Mouse (Mus musculus): ENCODE data around the gene Psd. TPM values are rescaled to one million over a fixed set of nuclear protein-coding genes. Genes with fewer than 3 reads are reported as not detected.

Gene Psd
- polyA plus RNA-seq, 1 experiment: 0.71 TPM

DNA sequence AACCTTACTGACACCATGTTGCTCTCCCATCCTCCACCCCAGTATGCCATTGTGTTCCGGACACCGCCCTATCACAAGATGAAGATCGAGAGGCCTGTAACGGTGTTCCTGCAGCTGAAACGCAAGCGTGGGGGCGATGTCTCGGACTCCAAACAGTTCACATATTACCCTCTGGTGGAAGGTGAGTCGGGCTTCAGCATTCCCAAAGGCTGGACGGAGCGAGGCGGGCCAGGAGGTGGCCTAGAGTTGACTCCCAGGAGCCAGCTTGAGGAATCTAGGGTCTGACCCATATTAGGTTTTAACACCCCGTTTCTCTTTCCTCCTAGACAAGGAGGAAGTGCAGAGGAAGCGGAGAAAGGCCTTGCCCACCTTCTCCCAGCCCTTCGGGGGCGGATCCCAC lies 18.7 kb downstream of the Psd start:
- peaks cover 14% of the 10 kb centered on the region for H3K4me1 ChIP-seq (ENCODE audit: control insufficient read depth, insufficient read depth, low read length)
- no peak for TF ChIP-seq CTCF (IDR thresholded peaks at IDR 0.05; ENCODE audit: low read depth, low read length)
- no peak for TF ChIP-seq POLR2A (IDR thresholded peaks at IDR 0.05; ENCODE audit: borderline replicate concordance, low read depth, low read length)

GRCm38 (mm10) chr19:46307781-46308180 lies 19.2 kb downstream of the Psd start:
- peaks cover 15% of the 10 kb centered on the region for H3K4me1 ChIP-seq (ENCODE audit: control insufficient read depth, insufficient read depth, low read length)
- TF ChIP-seq CTCF (IDR thresholded peaks at IDR 0.05; ENCODE audit: low read depth, low read length): no peak
- TF ChIP-seq POLR2A (IDR thresholded peaks at IDR 0.05; ENCODE audit: borderline replicate concordance, low read depth, low read length): no peak
- no peak overlapping the region for H3K4me3 ChIP-seq (ENCODE audit: insufficient read depth, low read length)
- H3K27ac ChIP-seq (ENCODE audit: insufficient read depth, low read depth, low read length): no peak overlapping the region

More for the DNA sequence above, 18.7 kb downstream of the Psd start:
- Histone ChIP-seq H3K27ac (ENCODE audit: insufficient read depth, low read depth, low read length) (no peak overlapping the region), H3K4me3 (ENCODE audit: insufficient read depth, low read length) (no peak overlapping the region)

- Histone ChIP-seq H3K4me3 (ENCODE audit: insufficient read depth, low read length) (no peak overlapping the region), H3K27ac (ENCODE audit: insufficient read depth, low read depth, low read length) (no peak overlapping the region), H3K4me1 (ENCODE audit: control insufficient read depth, insufficient read depth, low read length) (peaks cover 15% of the 10 kb centered on the region)
- TF ChIP-seq POLR2A (IDR thresholded peaks at IDR 0.05; ENCODE audit: borderline replicate concordance, low read depth, low read length) (no peak), CTCF (IDR thresholded peaks at IDR 0.05; ENCODE audit: low read depth, low read length) (no peak)
Measured at GRCm38 (mm10) chr19:46306751-46307289, 20.1 kb downstream of the Psd start.

DNA sequence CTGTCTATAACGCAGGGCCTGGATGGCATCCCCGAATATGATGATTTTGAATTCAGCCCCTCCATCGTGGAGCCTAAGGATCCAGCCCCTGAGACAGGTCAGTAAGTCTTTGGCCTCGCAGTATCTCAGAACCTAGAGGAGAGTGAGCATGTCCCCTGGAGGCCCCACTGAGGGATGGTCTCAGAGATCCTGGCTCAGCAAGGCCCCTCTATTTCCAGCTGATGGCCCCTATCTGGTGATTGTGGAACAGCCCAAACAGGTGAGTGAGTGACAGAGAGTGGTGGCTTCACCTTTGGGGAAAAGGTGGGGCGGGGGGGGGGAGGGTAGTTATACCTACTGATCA lies 20.7 kb downstream of the Psd start:
- H3K27ac ChIP-seq (ENCODE audit: insufficient read depth, low read depth, low read length): peak overlapping the region; percentile 48; the same call in 1 of the 2 replicates
- TF ChIP-seq POLR2A (IDR thresholded peaks at IDR 0.05; ENCODE audit: borderline replicate concordance, low read depth, low read length): no peak
- no peak for TF ChIP-seq CTCF (IDR thresholded peaks at IDR 0.05; ENCODE audit: low read depth, low read length)
- peaks cover 15% of the 10 kb centered on the region for H3K4me1 ChIP-seq (ENCODE audit: control insufficient read depth, insufficient read depth, low read length)
- peak overlapping the region; percentile 95 for H3K4me3 ChIP-seq (ENCODE audit: insufficient read depth, low read length)

DNA sequence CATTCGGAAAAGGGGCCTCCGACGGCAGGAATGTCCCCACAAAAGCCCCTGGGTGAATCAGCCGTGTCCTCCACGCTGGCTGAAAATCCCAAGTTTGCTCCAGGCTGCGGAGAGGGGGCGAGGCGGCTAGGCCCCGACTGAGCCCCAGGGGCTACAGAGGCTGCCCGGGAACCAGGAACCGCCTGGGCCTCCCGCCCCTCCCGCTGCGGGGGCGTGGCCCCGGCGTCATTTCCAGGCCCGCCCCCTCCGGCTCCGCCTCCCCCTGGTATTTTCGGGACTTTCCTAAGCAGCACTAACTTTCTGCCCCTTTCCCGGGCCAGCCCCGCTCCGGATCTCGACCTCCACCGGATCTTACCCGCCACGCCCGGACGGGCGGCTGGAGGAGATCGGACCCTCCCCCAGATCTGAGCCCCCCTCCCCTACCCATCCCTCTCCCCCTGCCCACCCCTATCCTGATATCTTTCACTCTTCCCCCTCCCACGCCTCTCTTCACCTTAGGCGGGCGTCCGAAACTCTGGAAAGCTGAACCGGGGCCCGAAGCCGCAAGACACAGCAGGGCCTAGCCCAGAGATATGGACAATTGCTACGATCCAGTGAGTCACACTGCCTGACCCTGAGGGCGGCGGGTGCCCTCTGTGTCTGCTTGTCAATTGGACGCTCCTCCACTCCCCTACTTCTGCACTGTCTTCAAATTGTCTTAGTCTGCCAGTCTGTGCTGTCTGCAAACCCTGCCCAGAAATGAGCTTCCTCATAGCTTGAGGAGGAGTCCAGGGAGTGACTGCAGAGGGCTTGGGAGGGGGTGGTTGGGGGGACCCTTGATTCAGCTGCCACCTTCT lies 21.3 kb downstream of the Psd start:
- peaks cover 15% of the 10 kb centered on the region for H3K4me1 ChIP-seq (ENCODE audit: control insufficient read depth, insufficient read depth, low read length)
- TF ChIP-seq POLR2A (IDR thresholded peaks at IDR 0.05; ENCODE audit: borderline replicate concordance, low read depth, low read length): 0 out of 2 replicates have a peak, but pooled peaks have one; percentile 28
- no peak for TF ChIP-seq CTCF (IDR thresholded peaks at IDR 0.05; ENCODE audit: low read depth, low read length)
- H3K4me3 ChIP-seq (ENCODE audit: insufficient read depth, low read length): peak overlapping the region; percentile 95
- peak overlapping the region; percentile 60 for H3K27ac ChIP-seq (ENCODE audit: insufficient read depth, low read depth, low read length)

GRCm38 (mm10) chr19:46304908-46305333 lies 22.0 kb downstream of the Psd start:
- Histone ChIP-seq H3K4me3 (ENCODE audit: insufficient read depth, low read length) (peak overlapping the region; percentile 95), H3K4me1 (ENCODE audit: control insufficient read depth, insufficient read depth, low read length) (peaks cover 15% of the 10 kb centered on the region), H3K27ac (ENCODE audit: insufficient read depth, low read depth, low read length) (peak overlapping the region; percentile 60)
- TF ChIP-seq POLR2A (IDR thresholded peaks at IDR 0.05; ENCODE audit: borderline replicate concordance, low read depth, low read length) (no peak), CTCF (IDR thresholded peaks at IDR 0.05; ENCODE audit: low read depth, low read length) (no peak)

GRCm38 (mm10) chr19:46304216-46304841 lies 22.6 kb downstream of the Psd start, which contains the start of gene Nfkb2:
Gene Nfkb2 (plus strand): TSS chr19:46304320.
- H3K4me1 ChIP-seq (ENCODE audit: control insufficient read depth, insufficient read depth, low read length): peaks cover 15% of the 10 kb centered on the region
- TF ChIP-seq CTCF (IDR thresholded peaks at IDR 0.05; ENCODE audit: low read depth, low read length) (peak; percentile 77), POLR2A (IDR thresholded peaks at IDR 0.05; ENCODE audit: borderline replicate concordance, low read depth, low read length) (peak; percentile 35; the same call in 1 of the 2 replicates)
- H3K27ac ChIP-seq (ENCODE audit: insufficient read depth, low read depth, low read length): peak within 1 kb of the TSS; percentile 76
- peak within 1 kb of the TSS; percentile 95 for H3K4me3 ChIP-seq (ENCODE audit: insufficient read depth, low read length)

GRCm38 (mm10) chr19:46303251-46304215 lies 23.4 kb downstream of the Psd start:
- Histone ChIP-seq H3K4me3 (ENCODE audit: insufficient read depth, low read length) (peak overlapping the region; percentile 95), H3K4me1 (ENCODE audit: control insufficient read depth, insufficient read depth, low read length) (peaks cover 11% of the 10 kb centered on the region), H3K27ac (ENCODE audit: insufficient read depth, low read depth, low read length) (peak overlapping the region; percentile 76)
- TF ChIP-seq POLR2A (IDR thresholded peaks at IDR 0.05; ENCODE audit: borderline replicate concordance, low read depth, low read length): no peak
- no peak for TF ChIP-seq CTCF (IDR thresholded peaks at IDR 0.05; ENCODE audit: low read depth, low read length)

DNA sequence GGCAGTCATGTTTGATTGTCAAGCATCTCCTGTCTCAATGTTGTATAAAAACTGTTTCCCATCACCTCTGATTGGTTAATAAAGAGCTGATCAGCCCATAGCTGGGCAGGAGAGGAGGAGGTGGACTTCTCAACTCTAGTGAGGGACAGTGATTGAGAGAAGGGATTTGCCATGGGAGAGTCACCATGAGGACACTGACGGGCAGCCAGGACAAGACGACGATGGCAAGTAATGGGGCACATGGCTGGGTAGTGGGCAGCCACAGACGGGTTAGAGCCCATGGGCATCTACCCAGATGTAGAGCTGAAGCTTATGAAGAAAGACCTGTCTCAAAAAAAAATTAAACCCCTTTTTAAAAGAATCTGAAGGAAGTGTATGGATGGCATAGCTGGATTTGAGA lies 24.4 kb downstream of the Psd start:
- no peak for TF ChIP-seq POLR2A (IDR thresholded peaks at IDR 0.05; ENCODE audit: borderline replicate concordance, low read depth, low read length)
- TF ChIP-seq CTCF (IDR thresholded peaks at IDR 0.05; ENCODE audit: low read depth, low read length): no peak
- peaks cover 11% of the 10 kb centered on the region for H3K4me1 ChIP-seq (ENCODE audit: control insufficient read depth, insufficient read depth, low read length)
- no peak overlapping the region for H3K27ac ChIP-seq (ENCODE audit: insufficient read depth, low read depth, low read length)
- H3K4me3 ChIP-seq (ENCODE audit: insufficient read depth, low read length): no peak overlapping the region
